Comparison of ENCODE assay signal across 8 mouse cellular contexts in the genomic region with DNA sequence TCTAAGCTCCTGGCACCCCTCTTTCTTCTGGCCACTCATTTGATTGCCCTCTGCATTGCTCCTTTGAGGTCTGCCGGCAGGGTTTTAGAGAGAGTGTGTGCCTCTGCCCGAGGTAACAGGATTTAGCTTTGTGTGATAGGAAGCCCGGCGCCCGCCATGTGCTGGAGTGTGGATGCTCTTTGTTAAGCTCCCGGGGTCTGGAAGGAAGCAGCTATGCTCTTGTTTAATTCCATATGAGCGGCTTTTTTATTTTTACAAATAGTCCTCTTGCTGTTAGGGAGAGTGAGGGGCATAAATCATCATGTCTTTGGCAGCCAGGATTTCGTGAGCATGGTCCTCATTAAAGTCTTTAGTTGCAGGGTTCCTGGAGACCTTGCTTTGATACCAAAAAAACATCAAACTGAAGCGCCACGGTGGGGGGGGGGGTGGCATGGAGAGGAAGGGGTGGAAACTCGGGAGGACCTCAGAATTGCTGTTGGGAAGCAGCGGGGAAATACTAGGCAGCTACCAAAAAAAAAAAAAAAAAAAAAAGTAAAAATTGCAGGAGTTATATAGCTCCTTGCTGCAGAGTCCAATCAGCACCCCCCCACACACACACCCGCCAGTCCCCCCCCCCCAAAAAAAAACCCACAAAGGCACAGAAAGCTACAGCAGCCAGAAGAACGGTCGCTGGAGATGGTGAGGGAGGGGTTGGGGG.
DNase-seq lines count a peak whose midpoint lies in the region; ATAC-seq lines count a peak whose summit lies in the region.

No protein-coding gene starts in this region.

- peak; percentile 26 for DNase-seq in adrenal gland, postnatal 10 days
- DNase-seq in adrenal gland, adult 8-10 months, result no peak
- peak; percentile 64 for DNase-seq in NIH3T3 (ENCODE audit: low read depth)
- peak; percentile 80 for DNase-seq in mesoderm, embryonic 11.5 days (ENCODE audit: low read depth, low spot score)
- DNase-seq in frontal cortex, postnatal 14 days (ENCODE audit: low spot score in 2 of 2), result no peak
- no peak for DNase-seq in thymus, adult 18-20 months
- no peak for DNase-seq in right cerebral cortex, postnatal 10 days (ENCODE audit: low spot score in 2 of 2)

- peak overlapping the region; percentile 53 for H3K9ac ChIP-seq in hindbrain, embryonic 12.5 days

- ATAC-seq in hindbrain, embryonic 12.5 days (ENCODE audit: low FRiP score), result peak; percentile 52; the same call in 1 of the 2 replicates

- 2% methylated on average over 14 of the region's 15 CpGs for WGBS in hindbrain, embryonic 12.5 days

- peak overlapping the region; percentile 33 for H3K4me3 ChIP-seq in hindbrain, embryonic 12.5 days

- H3K27me3 ChIP-seq in hindbrain, embryonic 12.5 days, result peaks cover 19% of the 10 kb centered on the region

- no peaks in the 10 kb centered on the region for H3K9me3 ChIP-seq in hindbrain, embryonic 12.5 days (replicated peaks)

- peak overlapping the region; percentile 74 for H3K4me2 ChIP-seq in hindbrain, embryonic 12.5 days (replicated peaks)

- peak overlapping the region; percentile 73 for H3K27ac ChIP-seq in hindbrain, embryonic 12.5 days

- no peaks in the 10 kb centered on the region for H3K36me3 ChIP-seq in hindbrain, embryonic 12.5 days

- peaks cover 19% of the 10 kb centered on the region for H3K4me1 ChIP-seq in hindbrain, embryonic 12.5 days

Comparison
In these comparisons a context has a peak if more than half of its experiments do, and no peak if none do; other contexts are left out.
1. DNase-seq: peak in adrenal gland, postnatal 10 days (single experiment), NIH3T3 (single experiment) and mesoderm, embryonic 11.5 days (single experiment); none in adrenal gland, adult 8-10 months (single experiment), frontal cortex, postnatal 14 days (0 of 2), thymus, adult 18-20 months (0 of 2) and right cerebral cortex, postnatal 10 days (0 of 2).